Mouse (Mus musculus) thymus, adult 2 months (tissue): ENCODE data around the gene Olfr370.

ENCODE experiments used
- CTCF ChIP-seq: fragments of 200-500 bp; IDR thresholded peaks from 2 replicates; pipeline ENCODE4 v1.5.1; 2012; ENCODE audit warnings: mild to moderate bottlenecking, control low read depth, low read length, moderate library complexity, borderline replicate concordance; ENCODE audit not compliant: control insufficient read depth, poor library complexity, insufficient read depth; ENCODE audit errors: extremely low read depth
- POLR2A ChIP-seq: fragments of 200-500 bp; IDR thresholded peaks from 2 replicates; pipeline ENCODE4 v1.6.1; 2012; ENCODE audit warnings: mild to moderate bottlenecking, low read length, control low read depth, moderate library complexity; ENCODE audit not compliant: control insufficient read depth, poor library complexity, insufficient read depth; ENCODE audit errors: extremely low read depth

DNA sequence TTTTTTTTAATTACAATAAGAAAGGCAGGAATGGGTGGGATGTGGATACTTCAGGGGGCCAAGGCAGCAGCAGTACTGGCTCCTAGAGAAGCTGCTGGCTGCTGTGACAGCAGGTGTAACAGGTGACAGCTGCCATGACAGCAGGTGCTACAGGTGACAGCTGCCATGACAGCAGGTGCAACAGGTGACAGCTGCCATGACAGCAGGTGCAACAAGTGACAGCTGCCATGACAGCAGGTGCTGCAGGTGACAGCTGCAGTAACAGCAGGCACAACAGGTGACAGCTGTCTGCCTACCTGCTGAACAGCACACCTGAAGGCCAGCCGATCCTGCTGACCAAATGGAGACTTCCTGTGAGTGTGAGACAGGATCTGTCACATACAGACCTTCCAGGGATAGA is 49.2 kb downstream of the Olfr370 start:
- TF ChIP-seq CTCF: no peak
- TF ChIP-seq POLR2A: no peak
